Mouse (Mus musculus): ENCODE data around the gene Opn3. TPM values are rescaled to one million over a fixed set of nuclear protein-coding genes. Genes with fewer than 3 reads are reported as not detected.

Gene Opn3
- polyA plus RNA-seq, 1 experiment: 14.7 TPM

GRCm38 (mm10) chr1:175659900-175660299 is 32.7 kb downstream of the Opn3 start:
- Histone ChIP-seq H3K4me1 (ENCODE audit: control insufficient read depth, insufficient read depth, low read length) (no peaks in the 10 kb centered on the region), H3K27ac (ENCODE audit: control insufficient read depth, insufficient read depth, low read depth, low read length) (no peak overlapping the region), H3K27me3 (ENCODE audit: control insufficient read depth, insufficient read depth, low read length) (no peaks in the 10 kb centered on the region), H3K36me3 (ENCODE audit: control insufficient read depth, insufficient read depth, low read length) (no peaks in the 10 kb centered on the region), H3K4me3 (ENCODE audit: control insufficient read depth, low read depth, low read length) (no peak overlapping the region)
- TF ChIP-seq POLR2A (IDR thresholded peaks at IDR 0.05; ENCODE audit: control insufficient read depth, low read depth, low read length) (no peak), CTCF (IDR thresholded peaks at IDR 0.05; ENCODE audit: control insufficient read depth, insufficient read depth, insufficient replicate concordance, low read depth, low read length) (no peak)

GRCm38 (mm10) chr1:175648615-175649014 is 44.0 kb downstream of the Opn3 start:
- no peaks in the 10 kb centered on the region for H3K36me3 ChIP-seq (ENCODE audit: control insufficient read depth, insufficient read depth, low read length)
- TF ChIP-seq POLR2A (IDR thresholded peaks at IDR 0.05; ENCODE audit: control insufficient read depth, low read depth, low read length) (no peak), CTCF (IDR thresholded peaks at IDR 0.05; ENCODE audit: control insufficient read depth, insufficient read depth, insufficient replicate concordance, low read depth, low read length) (no peak)
- H3K27me3 ChIP-seq (ENCODE audit: control insufficient read depth, insufficient read depth, low read length): no peaks in the 10 kb centered on the region

GRCm38 (mm10) chr1:175646952-175647351 is 45.6 kb downstream of the Opn3 start:
- no peaks in the 10 kb centered on the region for H3K27me3 ChIP-seq (ENCODE audit: control insufficient read depth, insufficient read depth, low read length)
- no peaks in the 10 kb centered on the region for H3K36me3 ChIP-seq (ENCODE audit: control insufficient read depth, insufficient read depth, low read length)
- H3K27ac ChIP-seq (ENCODE audit: control insufficient read depth, insufficient read depth, low read depth, low read length): no peak overlapping the region
- H3K4me3 ChIP-seq (ENCODE audit: control insufficient read depth, low read depth, low read length): no peak overlapping the region
- H3K4me1 ChIP-seq (ENCODE audit: control insufficient read depth, insufficient read depth, low read length): no peaks in the 10 kb centered on the region
- TF ChIP-seq POLR2A (IDR thresholded peaks at IDR 0.05; ENCODE audit: control insufficient read depth, low read depth, low read length): no peak
- TF ChIP-seq CTCF (IDR thresholded peaks at IDR 0.05; ENCODE audit: control insufficient read depth, insufficient read depth, insufficient replicate concordance, low read depth, low read length): no peak

More at GRCm38 (mm10) chr1:175648615-175649014, 44.0 kb downstream of the Opn3 start:
- H3K27ac ChIP-seq (ENCODE audit: control insufficient read depth, insufficient read depth, low read depth, low read length): no peak overlapping the region
- no peak overlapping the region for H3K4me3 ChIP-seq (ENCODE audit: control insufficient read depth, low read depth, low read length)
- no peaks in the 10 kb centered on the region for H3K4me1 ChIP-seq (ENCODE audit: control insufficient read depth, insufficient read depth, low read length)

GRCm38 (mm10) chr1:175643496-175644265 is 48.9 kb downstream of the Opn3 start:
- Histone ChIP-seq H3K4me3 (ENCODE audit: control insufficient read depth, low read depth, low read length) (no peak overlapping the region), H3K27ac (ENCODE audit: control insufficient read depth, insufficient read depth, low read depth, low read length) (no peak overlapping the region), H3K36me3 (ENCODE audit: control insufficient read depth, insufficient read depth, low read length) (no peaks in the 10 kb centered on the region), H3K27me3 (ENCODE audit: control insufficient read depth, insufficient read depth, low read length) (no peaks in the 10 kb centered on the region), H3K4me1 (ENCODE audit: control insufficient read depth, insufficient read depth, low read length) (no peaks in the 10 kb centered on the region)
- TF ChIP-seq POLR2A (IDR thresholded peaks at IDR 0.05; ENCODE audit: control insufficient read depth, low read depth, low read length): no peak
- TF ChIP-seq CTCF (IDR thresholded peaks at IDR 0.05; ENCODE audit: control insufficient read depth, insufficient read depth, insufficient replicate concordance, low read depth, low read length): no peak

- TF ChIP-seq CTCF (IDR thresholded peaks at IDR 0.05; ENCODE audit: control insufficient read depth, insufficient read depth, insufficient replicate concordance, low read depth, low read length) (no peak), POLR2A (IDR thresholded peaks at IDR 0.05; ENCODE audit: control insufficient read depth, low read depth, low read length) (no peak)
- Histone ChIP-seq H3K4me3 (ENCODE audit: control insufficient read depth, low read depth, low read length) (no peak overlapping the region), H3K27ac (ENCODE audit: control insufficient read depth, insufficient read depth, low read depth, low read length) (no peak overlapping the region), H3K27me3 (ENCODE audit: control insufficient read depth, insufficient read depth, low read length) (no peaks in the 10 kb centered on the region), H3K36me3 (ENCODE audit: control insufficient read depth, insufficient read depth, low read length) (no peaks in the 10 kb centered on the region), H3K4me1 (ENCODE audit: control insufficient read depth, insufficient read depth, low read length) (no peaks in the 10 kb centered on the region)
These were observed 52.0 kb downstream of the Opn3 start for GRCm38 (mm10) chr1:175640435-175641150.

GRCm38 (mm10) chr1:175639072-175639471 is 53.5 kb downstream of the Opn3 start:
- no peaks in the 10 kb centered on the region for H3K36me3 ChIP-seq (ENCODE audit: control insufficient read depth, insufficient read depth, low read length)
- H3K27ac ChIP-seq (ENCODE audit: control insufficient read depth, insufficient read depth, low read depth, low read length): no peak overlapping the region
- no peaks in the 10 kb centered on the region for H3K4me1 ChIP-seq (ENCODE audit: control insufficient read depth, insufficient read depth, low read length)
- no peak overlapping the region for H3K4me3 ChIP-seq (ENCODE audit: control insufficient read depth, low read depth, low read length)
- H3K27me3 ChIP-seq (ENCODE audit: control insufficient read depth, insufficient read depth, low read length): no peaks in the 10 kb centered on the region
- TF ChIP-seq POLR2A (IDR thresholded peaks at IDR 0.05; ENCODE audit: control insufficient read depth, low read depth, low read length) (no peak), CTCF (IDR thresholded peaks at IDR 0.05; ENCODE audit: control insufficient read depth, insufficient read depth, insufficient replicate concordance, low read depth, low read length) (no peak)

- no peak overlapping the region for H3K27ac ChIP-seq (ENCODE audit: control insufficient read depth, insufficient read depth, low read depth, low read length)
- H3K4me1 ChIP-seq (ENCODE audit: control insufficient read depth, insufficient read depth, low read length): no peaks in the 10 kb centered on the region
- H3K4me3 ChIP-seq (ENCODE audit: control insufficient read depth, low read depth, low read length): no peak overlapping the region
- TF ChIP-seq POLR2A (IDR thresholded peaks at IDR 0.05; ENCODE audit: control insufficient read depth, low read depth, low read length) (no peak), CTCF (IDR thresholded peaks at IDR 0.05; ENCODE audit: control insufficient read depth, insufficient read depth, insufficient replicate concordance, low read depth, low read length) (no peak)
- no peaks in the 10 kb centered on the region for H3K36me3 ChIP-seq (ENCODE audit: control insufficient read depth, insufficient read depth, low read length)
- H3K27me3 ChIP-seq (ENCODE audit: control insufficient read depth, insufficient read depth, low read length): no peaks in the 10 kb centered on the region
These were observed 54.9 kb downstream of the Opn3 start for GRCm38 (mm10) chr1:175637677-175638076.

Measured in testis, adult 2 months (tissue).